Mouse (Mus musculus) myocyte (in vitro differentiated cells): Measurements from ENCODE around the gene Map3k1.

Experiments used
- CEBPB ChIP-seq: IDR thresholded peaks from 2 replicates; pipeline ENCODE4 v1.6.1; 2011; ENCODE audit warnings: mild to moderate bottlenecking, moderate library complexity; ENCODE audit not compliant: poor library complexity, insufficient read depth, severe bottlenecking
- E2F4 ChIP-seq: IDR thresholded peaks from one replicate; pipeline ENCODE4 v1.6.1; 2011; ENCODE audit warnings: mild to moderate bottlenecking, control low read depth, moderate library complexity; ENCODE audit not compliant: insufficient read depth
- MAX ChIP-seq: IDR thresholded peaks from one replicate; pipeline ENCODE4 v1.6.1; 2011; ENCODE audit warnings: low read depth, mild to moderate bottlenecking, control low read depth
- MYOD1 ChIP-seq, 3 experiments: IDR thresholded peaks; one replicate each; pipeline ENCODE4 v1.6.1; 2011; ENCODE audit warnings: control low read depth in 2 of 3, low read depth in 2 of 3, mild to moderate bottlenecking in 2 of 3, moderate library complexity in 1 of 3; ENCODE audit not compliant: insufficient read length in 2 of 3, control insufficient read depth in 1 of 3
- MYOG ChIP-seq, 3 experiments: IDR thresholded peaks; one replicate each; pipeline ENCODE4 v1.6.1; 2011; ENCODE audit warnings: control low read depth in 2 of 3, low read depth in 2 of 3, mild to moderate bottlenecking in 2 of 3; ENCODE audit not compliant: insufficient read length in 2 of 3, control insufficient read depth in 1 of 3, insufficient read depth in 1 of 3
- POLR2A ChIP-seq: IDR thresholded peaks from one replicate; pipeline ENCODE4 v1.6.1; 2011; ENCODE audit warnings: low read depth, mild to moderate bottlenecking, control low read depth, moderate library complexity; ENCODE audit not compliant: insufficient read length
- POLR2AphosphoS2 ChIP-seq: IDR thresholded peaks from one replicate; pipeline ENCODE4 v1.6.1; 2011; ENCODE audit warnings: low read depth, control low read depth; ENCODE audit not compliant: insufficient read length
- TCF12 ChIP-seq: IDR thresholded peaks from one replicate; pipeline ENCODE4 v1.6.1; 2011; ENCODE audit warnings: mild to moderate bottlenecking, control low read depth; ENCODE audit not compliant: poor library complexity, insufficient read depth, severe bottlenecking
- TCF3 ChIP-seq: IDR thresholded peaks from one replicate; pipeline ENCODE4 v1.6.1; 2011; ENCODE audit warnings: low read depth, control low read depth; ENCODE audit not compliant: insufficient read length
- USF1 ChIP-seq: IDR thresholded peaks from one replicate; pipeline ENCODE4 v1.6.1; 2011; ENCODE audit warnings: low read depth, mild to moderate bottlenecking, control low read depth, moderate library complexity

- TF ChIP-seq MYOG (IDR thresholded peaks at IDR 0.05; ENCODE audit: control insufficient read depth in 1 of 3, insufficient read depth in 1 of 3, insufficient read length in 2 of 3, low read depth in 2 of 3) (no peak), USF1 (no peak), E2F4 (no peak), POLR2A (no peak), TCF12 (no peak), MAX (no peak), POLR2AphosphoS2 (no peak), MYOD1 (IDR thresholded peaks at IDR 0.05; ENCODE audit: control insufficient read depth in 1 of 3, insufficient read length in 2 of 3, low read depth in 2 of 3) (no peak), TCF3 (no peak), CEBPB (no peak)
These were observed 12.4 kb downstream of the Map3k1 start for GRCm38 (mm10) chr13:111796191-111796920.
